Mouse (Mus musculus): ENCODE measurements around the gene Ncapd2. TPM values are rescaled to one million over a fixed set of nuclear protein-coding genes. Genes with fewer than 3 reads are reported as not detected.

Gene Ncapd2
- polyA plus RNA-seq, 1 experiment: 34.7 TPM

- no peak overlapping the region for H3ac ChIP-seq (ENCODE audit: control insufficient read depth, insufficient read length)
- H3K79me2 ChIP-seq (ENCODE audit: control insufficient read depth, insufficient read depth): no peaks in the 10 kb centered on the region
- H3K36me3 ChIP-seq (ENCODE audit: control insufficient read depth, insufficient read depth): no peaks in the 10 kb centered on the region
- H3K27me3 ChIP-seq (ENCODE audit: control insufficient read depth, insufficient read depth, insufficient read length): peaks cover 9% of the 10 kb centered on the region
- no peak overlapping the region for H3K4me2 ChIP-seq (ENCODE audit: low read depth)
- no peak overlapping the region for H3K4me3 ChIP-seq
- TF ChIP-seq SRF (IDR thresholded peaks at IDR 0.05; ENCODE audit: control insufficient read depth, insufficient read length, low read depth) (no peak), MYOD1 (IDR thresholded peaks at IDR 0.05; ENCODE audit: control insufficient read depth in 1 of 3, insufficient read length in 2 of 3, low read depth in 2 of 3) (no peak), TCF12 (IDR thresholded peaks at IDR 0.05; ENCODE audit: insufficient read depth, poor library complexity, severe bottlenecking) (no peak), TCF3 (IDR thresholded peaks at IDR 0.05; ENCODE audit: insufficient read length, low read depth) (no peak), CEBPB (IDR thresholded peaks at IDR 0.05; ENCODE audit: insufficient read depth, poor library complexity, severe bottlenecking) (no peak), USF1 (IDR thresholded peaks at IDR 0.05; ENCODE audit: low read depth) (no peak), E2F4 (IDR thresholded peaks at IDR 0.05; ENCODE audit: insufficient read depth) (no peak), REST (IDR thresholded peaks at IDR 0.05; ENCODE audit: insufficient read depth, insufficient read length) (no peak), MYOG (IDR thresholded peaks at IDR 0.05; ENCODE audit: control insufficient read depth in 1 of 3, insufficient read depth in 1 of 3, insufficient read length in 2 of 3, low read depth in 2 of 3) (no peak), POLR2A (IDR thresholded peaks at IDR 0.05; ENCODE audit: insufficient read length, low read depth) (no peak), MAX (IDR thresholded peaks at IDR 0.05; ENCODE audit: low read depth) (no peak)
Measured at GRCm38 (mm10) chr6:125210436-125210835, 18.9 kb upstream of the Ncapd2 start.

GRCm38 (mm10) chr6:125197166-125197565, 5.7 kb upstream of the Ncapd2 start:
- no peak overlapping the region for H3ac ChIP-seq (ENCODE audit: control insufficient read depth, insufficient read length)
- no peak overlapping the region for H3K4me2 ChIP-seq (ENCODE audit: low read depth)
- peaks cover 14% of the 10 kb centered on the region for H3K36me3 ChIP-seq (ENCODE audit: control insufficient read depth, insufficient read depth)
- H3K79me2 ChIP-seq (ENCODE audit: control insufficient read depth, insufficient read depth): peaks cover 25% of the 10 kb centered on the region
- no peak for TF ChIP-seq TCF12 (IDR thresholded peaks at IDR 0.05; ENCODE audit: insufficient read depth, poor library complexity, severe bottlenecking)
- TF ChIP-seq REST (IDR thresholded peaks at IDR 0.05; ENCODE audit: insufficient read depth, insufficient read length): no peak
- TF ChIP-seq USF1 (IDR thresholded peaks at IDR 0.05; ENCODE audit: low read depth): no peak
- no peak for TF ChIP-seq POLR2A (IDR thresholded peaks at IDR 0.05; ENCODE audit: insufficient read length, low read depth)
- no peak for TF ChIP-seq POLR2AphosphoS2 (IDR thresholded peaks at IDR 0.05; ENCODE audit: insufficient read length, low read depth)
- no peak for TF ChIP-seq TCF3 (IDR thresholded peaks at IDR 0.05; ENCODE audit: insufficient read length, low read depth)
- TF ChIP-seq SRF (IDR thresholded peaks at IDR 0.05; ENCODE audit: control insufficient read depth, insufficient read length, low read depth): no peak
- TF ChIP-seq MAX (IDR thresholded peaks at IDR 0.05; ENCODE audit: low read depth): no peak
- TF ChIP-seq MYOG (IDR thresholded peaks at IDR 0.05; ENCODE audit: control insufficient read depth in 1 of 3, insufficient read depth in 1 of 3, insufficient read length in 2 of 3, low read depth in 2 of 3): no peak
- no peak for TF ChIP-seq CEBPB (IDR thresholded peaks at IDR 0.05; ENCODE audit: insufficient read depth, poor library complexity, severe bottlenecking)
- TF ChIP-seq E2F4 (IDR thresholded peaks at IDR 0.05; ENCODE audit: insufficient read depth): no peak
- TF ChIP-seq MYOD1 (IDR thresholded peaks at IDR 0.05; ENCODE audit: control insufficient read depth in 1 of 3, insufficient read length in 2 of 3, low read depth in 2 of 3): no peak
- no peak overlapping the region for H3K4me3 ChIP-seq
- H3K27me3 ChIP-seq (ENCODE audit: control insufficient read depth, insufficient read depth, insufficient read length): no peaks in the 10 kb centered on the region

- no peak for TF ChIP-seq MYOG (IDR thresholded peaks at IDR 0.05; ENCODE audit: control insufficient read depth in 1 of 3, insufficient read depth in 1 of 3, insufficient read length in 2 of 3, low read depth in 2 of 3)
- TF ChIP-seq MAX (IDR thresholded peaks at IDR 0.05; ENCODE audit: low read depth): no peak
- TF ChIP-seq TCF12 (IDR thresholded peaks at IDR 0.05; ENCODE audit: insufficient read depth, poor library complexity, severe bottlenecking): no peak
- no peak for TF ChIP-seq POLR2AphosphoS2 (IDR thresholded peaks at IDR 0.05; ENCODE audit: insufficient read length, low read depth)
- TF ChIP-seq POLR2A (IDR thresholded peaks at IDR 0.05; ENCODE audit: insufficient read length, low read depth): no peak
- no peak for TF ChIP-seq CEBPB (IDR thresholded peaks at IDR 0.05; ENCODE audit: insufficient read depth, poor library complexity, severe bottlenecking)
- no peak for TF ChIP-seq MYOD1 (IDR thresholded peaks at IDR 0.05; ENCODE audit: control insufficient read depth in 1 of 3, insufficient read length in 2 of 3, low read depth in 2 of 3)
- no peak for TF ChIP-seq E2F4 (IDR thresholded peaks at IDR 0.05; ENCODE audit: insufficient read depth)
- TF ChIP-seq SRF (IDR thresholded peaks at IDR 0.05; ENCODE audit: control insufficient read depth, insufficient read length, low read depth): no peak
- TF ChIP-seq TCF3 (IDR thresholded peaks at IDR 0.05; ENCODE audit: insufficient read length, low read depth): no peak
- TF ChIP-seq USF1 (IDR thresholded peaks at IDR 0.05; ENCODE audit: low read depth): no peak
- no peak for TF ChIP-seq REST (IDR thresholded peaks at IDR 0.05; ENCODE audit: insufficient read depth, insufficient read length)
- Histone ChIP-seq H3K36me3 (ENCODE audit: control insufficient read depth, insufficient read depth) (peaks cover 14% of the 10 kb centered on the region), H3K4me2 (ENCODE audit: low read depth) (no peak overlapping the region), H3K4me3 (no peak overlapping the region), H3ac (ENCODE audit: control insufficient read depth, insufficient read length) (no peak overlapping the region), H3K27me3 (ENCODE audit: control insufficient read depth, insufficient read depth, insufficient read length) (no peaks in the 10 kb centered on the region), H3K79me2 (ENCODE audit: control insufficient read depth, insufficient read depth) (peaks cover 25% of the 10 kb centered on the region)
Measured at GRCm38 (mm10) chr6:125196301-125196700, 4.8 kb upstream of the Ncapd2 start.

- Histone ChIP-seq H3K4me2 (ENCODE audit: low read depth) (no peak overlapping the region), H3K4me3 (no peak overlapping the region), H3K27me3 (ENCODE audit: control insufficient read depth, insufficient read depth, insufficient read length) (no peaks in the 10 kb centered on the region), H3ac (ENCODE audit: control insufficient read depth, insufficient read length) (no peak overlapping the region), H3K79me2 (ENCODE audit: control insufficient read depth, insufficient read depth) (peaks cover 32% of the 10 kb centered on the region), H3K36me3 (ENCODE audit: control insufficient read depth, insufficient read depth) (peaks cover 14% of the 10 kb centered on the region)
- TF ChIP-seq POLR2A (IDR thresholded peaks at IDR 0.05; ENCODE audit: insufficient read length, low read depth): no peak
- no peak for TF ChIP-seq POLR2AphosphoS2 (IDR thresholded peaks at IDR 0.05; ENCODE audit: insufficient read length, low read depth)
- TF ChIP-seq TCF3 (IDR thresholded peaks at IDR 0.05; ENCODE audit: insufficient read length, low read depth): no peak
- TF ChIP-seq TCF12 (IDR thresholded peaks at IDR 0.05; ENCODE audit: insufficient read depth, poor library complexity, severe bottlenecking): no peak
- TF ChIP-seq MYOD1 (IDR thresholded peaks at IDR 0.05; ENCODE audit: control insufficient read depth in 1 of 3, insufficient read length in 2 of 3, low read depth in 2 of 3): no peak
- TF ChIP-seq MYOG (IDR thresholded peaks at IDR 0.05; ENCODE audit: control insufficient read depth in 1 of 3, insufficient read depth in 1 of 3, insufficient read length in 2 of 3, low read depth in 2 of 3): no peak
- TF ChIP-seq SRF (IDR thresholded peaks at IDR 0.05; ENCODE audit: control insufficient read depth, insufficient read length, low read depth): no peak
- no peak for TF ChIP-seq MAX (IDR thresholded peaks at IDR 0.05; ENCODE audit: low read depth)
- TF ChIP-seq E2F4 (IDR thresholded peaks at IDR 0.05; ENCODE audit: insufficient read depth): no peak
- TF ChIP-seq USF1 (IDR thresholded peaks at IDR 0.05; ENCODE audit: low read depth): no peak
Measured at GRCm38 (mm10) chr6:125195541-125196075, 4.1 kb upstream of the Ncapd2 start.
